Mouse (Mus musculus) embryonic facial prominence, embryonic 14.5 days (tissue): ENCODE data around the gene Gprin1. TPM values are rescaled to one million over a fixed set of nuclear protein-coding genes. Genes with fewer than 3 reads are reported as not detected.

Experiments
- ATAC-seq: fragments of 200-750 bp; cut with Nextera tagmentation; 2 replicates; pipeline ENCODE4 v1.8.0; 2017; ENCODE audit warnings: low read depth, moderate number of reproducible peaks, moderate TSS enrichment
- DNase-seq: peaks from one replicate; pipeline ENCODE4 v3.0.0-alpha.2; 2015; ENCODE audit warnings: low spot score
- H3K27ac ChIP-seq: fragments of 300-500 bp; sonication (generic); replicated peaks from 2 replicates; pipeline ENCODE4 v1.5.1; 2014; ENCODE audit warnings: low read depth, mild to moderate bottlenecking, low read length, moderate library complexity
- H3K27me3 ChIP-seq: fragments of 300-500 bp; sonication (generic); replicated peaks from 2 replicates; pipeline ENCODE4 v1.6.1; 2014; ENCODE audit warnings: low read length; ENCODE audit not compliant: control insufficient read depth, insufficient read depth
- H3K36me3 ChIP-seq: fragments of 300-500 bp; sonication (generic); 2 replicates; pipeline ENCODE4 v1.6.1; 2014; ENCODE audit warnings: low read length, mixed read lengths; ENCODE audit not compliant: control insufficient read depth, insufficient read depth
- H3K4me1 ChIP-seq: fragments of 300-500 bp; sonication (generic); 2 replicates; pipeline ENCODE4 v1.6.1; 2014; ENCODE audit warnings: antibody characterized with exemption, low read length; ENCODE audit not compliant: control insufficient read depth, insufficient read depth
- H3K4me2 ChIP-seq: fragments of 300-500 bp; sonication (generic); 2 replicates; pipeline ENCODE4 v1.6.1; 2014; ENCODE audit warnings: low read depth, mild to moderate bottlenecking, low read length, moderate library complexity, mixed read lengths
- H3K4me3 ChIP-seq: fragments of 300-500 bp; sonication (generic); 2 replicates; pipeline ENCODE4 v1.5.1; 2014; ENCODE audit warnings: low read depth, mild to moderate bottlenecking, low read length
- H3K9ac ChIP-seq: fragments of 300-500 bp; sonication (generic); 2 replicates; pipeline ENCODE4 v1.6.1; 2014; ENCODE audit warnings: low read depth, mild to moderate bottlenecking, low read length, moderate library complexity, mixed read lengths
- H3K9me3 ChIP-seq: fragments of 300-500 bp; sonication (generic); 2 replicates; pipeline ENCODE4 v1.6.1; 2016; ENCODE audit warnings: low read length; ENCODE audit not compliant: control insufficient read depth
- WGBS: fragments of 180-500 bp; shearing (Covaris S2); extraction: QIAGEN DNeasy Blood & Tissue Kit; methylation state at CpG from one replicate; pipeline ENCODE4 v1.1.7; 2014; 5-methylcytosine and 5-hydroxymethylcytosine counted together
- polyA plus RNA-seq: library from polyadenylated mRNA; unstranded; fragments of >200 nt; fragmentation: Nextera tagmentation; extraction: Ambion mirVana; gene quantifications from 2 replicates; pipeline ENCODE4 v1.2.1, GENCODE M21; 2014

The Gprin1 gene
- polyA plus RNA-seq, 1 experiment from 2014 or later = 1.4 TPM

DNA sequence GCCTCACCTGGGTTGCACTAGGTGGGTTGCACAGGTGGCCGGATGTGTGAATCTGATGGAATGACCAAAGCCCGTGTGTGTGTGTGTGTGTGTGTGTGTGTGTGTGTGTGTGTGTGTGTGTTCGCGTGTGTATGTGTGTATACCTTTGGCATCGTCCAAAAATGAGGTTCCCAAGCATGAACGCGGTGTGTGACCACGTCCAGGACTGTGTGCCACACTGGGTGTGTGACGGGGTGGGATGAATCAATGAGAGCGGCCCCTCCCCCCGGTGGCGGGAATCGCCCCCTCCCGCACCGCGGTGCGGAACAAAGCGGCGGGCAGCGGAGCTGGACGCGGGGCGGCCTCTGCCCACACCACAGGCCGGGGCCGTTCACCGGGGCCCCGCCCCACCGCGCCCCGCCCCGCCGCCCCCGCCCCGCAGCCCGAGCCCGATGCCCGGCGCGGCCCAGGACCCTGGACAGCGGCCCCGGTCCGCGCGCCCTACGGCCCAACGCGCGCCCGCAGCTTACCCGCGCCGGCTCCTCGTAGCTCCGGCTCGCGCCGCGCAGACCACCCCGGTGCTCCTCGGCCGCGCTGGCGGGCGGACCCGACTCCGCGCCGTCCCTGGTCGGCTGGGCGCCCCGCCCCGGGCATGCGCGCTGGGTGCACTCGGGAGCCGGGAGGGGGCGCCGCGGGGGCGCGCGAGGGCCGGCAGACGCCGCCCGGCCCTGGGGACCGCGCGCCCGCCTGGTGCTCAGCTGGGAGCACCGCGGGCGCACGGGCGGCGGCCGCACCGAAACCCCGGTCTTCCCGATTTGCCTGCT, 412 bp downstream of the Gprin1 start:
- Histone ChIP-seq H3K9me3 (no peaks in the 10 kb centered on the region), H3K27me3 (peaks cover 33% of the 10 kb centered on the region), H3K9ac (peak overlapping the region; percentile 46), H3K36me3 (no peaks in the 10 kb centered on the region), H3K4me2 (peak overlapping the region; percentile 92), H3K4me1 (peaks cover 10% of the 10 kb centered on the region), H3K27ac (no peak overlapping the region), H3K4me3 (peak overlapping the region; percentile 54)
- peak; percentile 87 for ATAC-seq
- peak; percentile 69 for DNase-seq
- WGBS = 9% methylated on average over 4 of the region's 100 CpGs

GRCm38 (mm10) chr13:54748721-54749060, 983 bp downstream of the Gprin1 start:
- no peak for ATAC-seq
- Histone ChIP-seq H3K27me3 (peaks cover 33% of the 10 kb centered on the region), H3K9ac (no peak overlapping the region), H3K36me3 (no peaks in the 10 kb centered on the region), H3K4me3 (peak overlapping the region; percentile 54), H3K4me1 (peaks cover 10% of the 10 kb centered on the region), H3K9me3 (no peaks in the 10 kb centered on the region), H3K27ac (no peak overlapping the region), H3K4me2 (peak overlapping the region; percentile 92)
- no peak for DNase-seq
- WGBS = 44% methylated on average over 10 of the region's 10 CpGs

DNA sequence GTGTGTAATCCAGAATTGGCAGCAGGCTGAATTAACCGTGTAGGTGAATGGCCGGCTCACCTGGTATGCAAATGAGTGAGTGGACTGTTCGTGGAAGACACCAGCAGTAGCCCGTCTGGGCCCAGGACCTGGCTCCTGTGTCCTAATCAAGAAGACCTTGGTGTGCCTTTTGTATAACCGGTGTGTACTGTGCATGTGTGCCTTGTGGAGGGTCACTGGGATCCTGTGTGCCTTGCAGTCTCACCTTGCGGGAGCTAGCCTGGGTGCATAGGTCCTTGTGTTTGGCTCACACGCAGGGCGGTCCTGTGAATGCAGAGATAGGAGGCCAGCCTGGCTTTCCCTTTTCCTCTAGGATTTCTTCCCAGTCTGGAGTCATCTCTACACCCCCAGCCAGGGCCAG, 1.5 kb downstream of the Gprin1 start:
- H3K27me3 ChIP-seq = peaks cover 33% of the 10 kb centered on the region
- H3K4me3 ChIP-seq = no peak overlapping the region
- H3K27ac ChIP-seq = no peak overlapping the region
- DNase-seq (no peak), ATAC-seq (no peak)
- peaks cover 10% of the 10 kb centered on the region for H3K4me1 ChIP-seq
- WGBS = 80% methylated on average over 8 of the region's 8 CpGs
- H3K9ac ChIP-seq = no peak overlapping the region
- no peaks in the 10 kb centered on the region for H3K36me3 ChIP-seq
- H3K9me3 ChIP-seq = no peaks in the 10 kb centered on the region
- no peak overlapping the region for H3K4me2 ChIP-seq

DNA sequence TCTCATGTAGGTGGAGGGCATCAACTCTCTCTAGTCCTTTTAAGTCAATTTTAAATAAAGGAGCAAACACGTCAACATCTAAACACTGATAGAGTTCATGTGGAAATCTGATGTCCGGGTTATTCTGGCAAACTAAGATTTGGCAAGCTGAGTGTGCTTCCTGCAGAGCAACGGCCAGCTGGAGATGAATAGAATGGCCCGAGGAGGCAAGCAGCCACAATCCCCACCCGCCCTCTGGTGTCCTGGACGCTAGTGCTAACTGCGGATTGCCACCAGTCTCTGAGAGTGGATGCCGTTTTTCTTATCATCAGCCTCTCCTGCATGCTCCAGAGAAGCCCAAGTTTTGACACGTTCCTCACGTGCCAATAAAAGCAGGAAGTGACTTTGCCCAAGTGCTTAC, 2.8 kb downstream of the Gprin1 start:
- DNase-seq = no peak
- WGBS = 37% methylated on average over 10 of the region's 10 CpGs
- Histone ChIP-seq H3K9me3 (no peaks in the 10 kb centered on the region), H3K27ac (no peak overlapping the region), H3K4me2 (no peak overlapping the region), H3K4me3 (no peak overlapping the region), H3K27me3 (peaks cover 33% of the 10 kb centered on the region), H3K36me3 (no peaks in the 10 kb centered on the region), H3K4me1 (peaks cover 10% of the 10 kb centered on the region), H3K9ac (no peak overlapping the region)
- no peak for ATAC-seq

DNA sequence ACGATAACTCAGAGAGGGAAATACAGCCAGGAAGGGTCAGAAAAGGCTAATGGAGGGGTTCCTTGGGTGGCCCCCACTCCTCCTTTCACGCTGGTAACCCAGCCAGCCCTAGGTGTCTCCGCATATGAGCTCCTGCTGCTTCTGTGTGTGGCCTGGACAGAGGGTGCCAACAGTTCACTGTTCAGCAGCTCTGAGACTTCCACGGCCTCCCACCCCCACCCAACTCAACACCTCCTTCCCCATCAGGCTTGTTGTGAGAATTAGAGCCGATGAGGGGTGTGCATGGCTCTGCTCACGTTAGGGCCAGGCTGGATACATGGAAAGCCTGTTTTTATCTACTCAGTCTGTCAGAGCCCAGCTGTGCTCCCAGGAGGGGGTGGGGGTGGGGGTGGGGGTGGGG, 3.6 kb downstream of the Gprin1 start:
- DNase-seq (no peak), ATAC-seq (no peak)
- no peak overlapping the region for H3K4me2 ChIP-seq
- H3K4me1 ChIP-seq = peaks cover 10% of the 10 kb centered on the region
- no peak overlapping the region for H3K4me3 ChIP-seq
- no peak overlapping the region for H3K27ac ChIP-seq
- no peaks in the 10 kb centered on the region for H3K36me3 ChIP-seq
- H3K27me3 ChIP-seq = peaks cover 33% of the 10 kb centered on the region
- H3K9ac ChIP-seq = no peak overlapping the region
- no peaks in the 10 kb centered on the region for H3K9me3 ChIP-seq
- 46% methylated on average over 6 of the region's 6 CpGs for WGBS

- no peak for ATAC-seq
- peaks cover 49% of the 10 kb centered on the region for H3K27me3 ChIP-seq
- H3K4me1 ChIP-seq = no peaks in the 10 kb centered on the region
- peak overlapping the region; percentile 46 for H3K4me3 ChIP-seq
- H3K36me3 ChIP-seq = no peaks in the 10 kb centered on the region
- peak overlapping the region; percentile 52; the same call in 1 of the 2 replicates for H3K9ac ChIP-seq
- 2% methylated on average over 14 of the region's 34 CpGs for WGBS
- DNase-seq = no peak
- no peak overlapping the region for H3K27ac ChIP-seq
- H3K4me2 ChIP-seq = peak overlapping the region; percentile 75
- H3K9me3 ChIP-seq = no peaks in the 10 kb centered on the region
Measured at GRCm38 (mm10) chr13:54738213-54738601, 11.5 kb downstream of the Gprin1 start.

GRCm38 (mm10) chr13:54737488-54738212, 12.0 kb downstream of the Gprin1 start:
- Histone ChIP-seq H3K4me3 (peak overlapping the region; percentile 46), H3K36me3 (no peaks in the 10 kb centered on the region), H3K4me1 (no peaks in the 10 kb centered on the region), H3K27ac (no peak overlapping the region), H3K9me3 (no peaks in the 10 kb centered on the region), H3K27me3 (peaks cover 49% of the 10 kb centered on the region), H3K4me2 (peak overlapping the region; percentile 75), H3K9ac (peak overlapping the region; percentile 52)
- ATAC-seq = peak; percentile 91
- WGBS = 2% methylated on average over 15 of the region's 87 CpGs
- peak; percentile 77 for DNase-seq

- H3K27ac ChIP-seq = no peak overlapping the region
- H3K27me3 ChIP-seq = peaks cover 49% of the 10 kb centered on the region
- H3K36me3 ChIP-seq = no peaks in the 10 kb centered on the region
- no peaks in the 10 kb centered on the region for H3K9me3 ChIP-seq
- H3K4me2 ChIP-seq = peak overlapping the region; percentile 75
- peak overlapping the region; percentile 52; the same call in 1 of the 2 replicates for H3K9ac ChIP-seq
- 17% methylated on average over 3 of the region's 3 CpGs for WGBS
- no peak for DNase-seq
- H3K4me3 ChIP-seq = peak overlapping the region; percentile 46
- H3K4me1 ChIP-seq = no peaks in the 10 kb centered on the region
- no peak for ATAC-seq
Measured at GRCm38 (mm10) chr13:54736931-54737330, 12.7 kb downstream of the Gprin1 start.
